Mouse (Mus musculus): ENCODE results near the gene Vav2.

The Vav2 gene

GRCm38 (mm10) chr2:27442708-27443449 lies 16.0 kb upstream of the Vav2 start:
- no peak for DNase-seq (ENCODE audit: extremely low read depth, low read depth)

GRCm38 (mm10) chr2:27441767-27442707 lies 15.2 kb upstream of the Vav2 start, which contains the start of gene Brd3os:
TSS of gene Brd3os (plus strand) at chr2:27442324.
- DNase-seq (ENCODE audit: extremely low read depth, low read depth), result peak; percentile 97

GRCm38 (mm10) chr2:27438281-27438680 lies 11.4 kb upstream of the Vav2 start:
- DNase-seq (ENCODE audit: extremely low read depth, low read depth), result peak; percentile 50

- no peak for DNase-seq (ENCODE audit: extremely low read depth, low read depth)
Measured at GRCm38 (mm10) chr2:27437876-27438275, 11.0 kb upstream of the Vav2 start.

- DNase-seq (ENCODE audit: extremely low read depth, low read depth), result no peak
Measured at GRCm38 (mm10) chr2:27432599-27432998, 5.8 kb upstream of the Vav2 start.

GRCm38 (mm10) chr2:27430621-27431020 lies 3.8 kb upstream of the Vav2 start:
- no peak for DNase-seq (ENCODE audit: extremely low read depth, low read depth)

GRCm38 (mm10) chr2:27428071-27428470 lies 1.2 kb upstream of the Vav2 start:
- DNase-seq (ENCODE audit: extremely low read depth, low read depth), result peak; percentile 75

- no peak for DNase-seq (ENCODE audit: extremely low read depth, low read depth)
Measured at GRCm38 (mm10) chr2:27426406-27426854, 403 bp downstream of the Vav2 start.

- DNase-seq (ENCODE audit: extremely low read depth, low read depth), result no peak
Measured at GRCm38 (mm10) chr2:27425751-27426405, 955 bp downstream of the Vav2 start.

GRCm38 (mm10) chr2:27425161-27425611 lies 1.6 kb downstream of the Vav2 start:
- no peak for DNase-seq (ENCODE audit: extremely low read depth, low read depth)

GRCm38 (mm10) chr2:27423596-27423995 lies 3.2 kb downstream of the Vav2 start:
- no peak for DNase-seq (ENCODE audit: extremely low read depth, low read depth)

GRCm38 (mm10) chr2:27421293-27422068 lies 5.4 kb downstream of the Vav2 start:
- no peak for DNase-seq (ENCODE audit: extremely low read depth, low read depth)

- no peak for DNase-seq (ENCODE audit: extremely low read depth, low read depth)
Measured at GRCm38 (mm10) chr2:27418577-27419070, 8.2 kb downstream of the Vav2 start.

- DNase-seq (ENCODE audit: extremely low read depth, low read depth), result no peak
Measured at GRCm38 (mm10) chr2:27417648-27418153, 9.1 kb downstream of the Vav2 start.

GRCm38 (mm10) chr2:27416425-27416824 lies 10.4 kb downstream of the Vav2 start:
- no peak for DNase-seq (ENCODE audit: extremely low read depth, low read depth)

GRCm38 (mm10) chr2:27415060-27415783 lies 11.6 kb downstream of the Vav2 start:
- no peak for DNase-seq (ENCODE audit: extremely low read depth, low read depth)

GRCm38 (mm10) chr2:27413936-27414657 lies 12.7 kb downstream of the Vav2 start:
- DNase-seq (ENCODE audit: extremely low read depth, low read depth), result no peak

GRCm38 (mm10) chr2:27413582-27413935 lies 13.3 kb downstream of the Vav2 start:
- DNase-seq (ENCODE audit: extremely low read depth, low read depth), result no peak

GRCm38 (mm10) chr2:27412245-27412800 lies 14.5 kb downstream of the Vav2 start:
- no peak for DNase-seq (ENCODE audit: extremely low read depth, low read depth)

Data from MEL-GATA-1-ER (cell line).